Mouse (Mus musculus) ovary, postnatal 14 days (tissue): ENCODE results near the gene Dhtkd1.
A peak's percentile ranks its signal among the peaks of the same experiment; 100 is the strongest.

ENCODE experiments used
- DNase-seq: peaks from one replicate; pipeline ENCODE4 v3.0.0; 2022; ENCODE audit warnings: low spot score

Gene Dhtkd1

DNA sequence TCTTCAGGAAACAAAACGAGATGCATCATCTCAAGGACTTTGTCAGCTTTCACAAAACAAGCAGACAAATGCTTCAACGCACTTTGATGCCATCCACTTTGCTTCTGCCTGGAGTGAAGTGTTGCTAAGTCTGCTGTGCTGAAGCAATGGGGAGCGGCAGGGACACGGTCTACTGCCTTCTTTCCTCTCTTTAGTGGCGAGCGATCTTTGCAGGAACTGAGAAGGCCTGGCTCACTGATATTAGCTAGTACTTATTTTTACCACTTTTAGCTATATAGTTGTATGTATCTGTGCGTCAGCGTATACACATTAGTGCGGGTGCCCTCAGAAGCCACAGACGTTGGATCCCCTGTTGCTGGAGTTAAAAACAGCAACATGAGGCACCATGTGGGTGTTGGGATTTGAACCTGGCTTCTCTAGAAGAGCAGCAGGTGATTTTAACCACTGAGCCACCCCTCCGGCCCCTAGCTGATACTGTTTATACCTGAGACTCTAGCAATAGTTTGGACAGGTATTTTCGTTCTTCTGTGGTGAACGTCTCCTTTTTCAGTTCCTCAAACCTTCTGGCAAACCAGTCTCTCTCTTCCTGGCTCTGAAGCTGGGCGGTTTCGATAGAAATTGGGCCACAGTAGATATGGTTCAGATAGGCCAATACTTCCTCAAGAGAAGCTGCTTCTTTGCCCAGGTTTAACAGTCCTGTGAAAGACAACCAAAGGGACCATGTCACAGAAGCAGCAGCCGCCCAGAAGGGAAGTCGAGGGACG, 12.1 kb downstream of the Dhtkd1 start:
- no peak for DNase-seq

DNA sequence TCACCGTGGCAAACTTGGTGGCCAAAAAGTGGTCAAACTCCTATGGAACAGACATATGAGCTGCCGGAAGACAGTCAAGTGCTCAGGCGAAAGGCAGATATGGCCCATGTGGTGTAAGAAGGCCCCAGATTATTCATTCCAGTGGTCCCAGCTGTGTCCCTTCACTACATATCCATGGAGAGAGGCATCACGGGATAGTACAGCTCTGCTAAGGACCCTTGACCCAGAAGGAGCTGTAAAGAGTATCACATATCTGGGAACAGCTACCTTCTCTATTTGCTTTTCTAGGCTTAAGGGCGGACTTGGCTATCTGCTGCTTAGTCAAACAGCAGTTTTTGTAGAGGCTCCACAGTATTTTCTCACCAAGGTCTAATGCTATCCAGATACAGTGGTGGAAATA, 12.8 kb downstream of the Dhtkd1 start:
- DNase-seq: no peak

DNA sequence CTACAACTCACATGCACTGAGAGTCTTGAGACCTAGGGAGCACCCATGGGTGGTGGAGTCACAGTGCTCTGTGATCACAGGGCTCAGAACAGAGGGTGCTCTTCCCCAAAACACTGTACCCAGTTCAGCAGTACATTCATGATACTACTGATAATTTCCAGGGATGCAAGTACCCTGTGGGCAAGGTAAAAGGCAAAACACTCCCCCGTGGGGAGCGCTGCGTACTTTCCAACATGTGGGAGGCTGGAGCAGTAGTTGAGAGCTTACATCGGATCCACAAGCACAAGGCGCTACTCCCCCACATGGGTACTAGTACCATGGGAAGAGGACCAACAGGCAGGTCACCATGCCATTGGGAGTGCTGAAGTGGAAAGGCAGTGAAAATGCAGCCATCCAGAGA, 15.1 kb downstream of the Dhtkd1 start:
- no peak for DNase-seq

DNA sequence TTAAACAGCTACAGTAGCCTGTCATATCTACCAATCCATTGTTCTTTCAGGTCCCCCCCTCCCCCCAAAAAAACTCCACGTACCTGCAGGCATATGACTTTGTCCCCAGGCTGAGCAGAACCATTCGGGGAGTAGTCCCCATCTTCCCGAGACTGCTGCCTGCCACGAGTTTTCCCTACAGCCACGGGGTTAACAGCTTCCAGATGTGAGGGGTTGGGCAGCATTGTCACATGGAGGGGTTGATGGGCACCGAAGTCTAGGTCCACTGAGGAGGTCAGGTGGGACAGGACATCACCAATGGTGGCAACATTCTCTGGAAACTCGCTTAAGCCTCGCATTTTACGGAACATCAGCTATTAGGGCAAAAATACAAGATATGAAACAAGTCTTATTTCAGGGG, 18.8 kb downstream of the Dhtkd1 start:
- DNase-seq: no peak

DNA sequence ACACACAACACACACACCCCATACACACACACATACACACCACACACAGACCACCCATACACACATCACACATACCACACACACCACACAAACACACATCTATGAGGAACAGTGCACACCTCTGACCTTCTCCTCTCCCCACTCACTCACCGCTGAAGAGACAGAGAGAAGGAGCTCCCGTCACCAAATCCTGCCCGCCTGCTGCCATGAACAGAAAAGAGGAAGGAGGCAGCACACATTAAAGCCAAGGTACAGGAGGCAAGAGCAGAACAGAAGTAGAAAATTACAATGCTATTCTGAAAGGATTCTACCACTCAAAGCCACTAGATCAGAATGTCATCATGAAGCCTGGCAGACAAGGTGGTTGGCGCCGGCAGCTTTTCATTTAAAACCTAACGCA, 19.8 kb downstream of the Dhtkd1 start:
- DNase-seq: no peak

DNA sequence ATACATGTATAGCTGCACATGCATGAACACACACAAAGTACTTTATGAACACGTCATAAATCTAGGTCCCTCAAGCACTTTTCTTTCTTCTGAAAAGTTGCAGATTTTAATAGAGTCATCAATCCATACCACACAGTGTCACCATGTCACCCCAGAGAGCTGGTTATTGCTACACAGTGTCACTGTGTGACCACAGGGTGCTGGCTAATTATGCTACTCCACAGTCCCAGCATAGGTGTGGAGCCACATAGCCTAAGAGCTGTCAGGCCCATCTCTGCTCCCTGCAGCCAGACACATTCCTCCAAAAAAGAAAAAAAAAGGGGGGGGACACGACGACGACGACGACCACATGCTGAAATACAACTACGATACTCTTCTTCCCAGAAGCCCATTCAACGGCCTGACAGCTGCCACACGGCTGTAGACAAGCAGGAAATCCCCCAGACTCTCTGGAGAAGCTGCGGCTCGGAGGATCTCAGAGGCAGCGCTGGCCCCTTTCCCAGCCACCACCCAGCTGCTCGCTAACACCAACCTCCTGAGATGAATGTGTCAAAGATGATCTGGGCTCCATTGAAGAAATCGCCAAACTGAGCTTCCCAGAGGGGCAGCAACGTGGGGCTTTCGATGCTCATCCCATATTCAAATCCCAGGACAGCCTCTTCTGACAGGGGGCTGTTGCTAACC, 31.2 kb downstream of the Dhtkd1 start:
- no peak for DNase-seq

DNA sequence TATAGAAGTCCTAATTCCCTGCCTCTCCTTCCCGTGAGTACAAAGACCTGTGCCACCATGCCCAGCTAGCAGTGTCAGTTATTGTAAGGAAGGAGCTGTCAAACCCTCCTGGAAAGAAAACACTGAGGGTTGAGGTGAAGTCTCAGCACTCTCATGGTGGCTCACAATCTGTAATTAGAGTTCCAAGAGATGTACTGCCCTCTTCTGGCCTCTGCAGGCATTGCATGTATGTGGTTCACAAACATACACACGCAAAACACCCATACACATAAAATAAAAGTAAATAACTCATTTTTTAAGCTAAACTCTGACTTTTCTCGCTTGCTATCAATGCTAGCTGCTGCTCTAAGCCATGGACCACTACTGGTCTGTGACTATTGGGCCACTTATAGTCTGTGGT, 36.0 kb downstream of the Dhtkd1 start:
- no peak for DNase-seq

DNA sequence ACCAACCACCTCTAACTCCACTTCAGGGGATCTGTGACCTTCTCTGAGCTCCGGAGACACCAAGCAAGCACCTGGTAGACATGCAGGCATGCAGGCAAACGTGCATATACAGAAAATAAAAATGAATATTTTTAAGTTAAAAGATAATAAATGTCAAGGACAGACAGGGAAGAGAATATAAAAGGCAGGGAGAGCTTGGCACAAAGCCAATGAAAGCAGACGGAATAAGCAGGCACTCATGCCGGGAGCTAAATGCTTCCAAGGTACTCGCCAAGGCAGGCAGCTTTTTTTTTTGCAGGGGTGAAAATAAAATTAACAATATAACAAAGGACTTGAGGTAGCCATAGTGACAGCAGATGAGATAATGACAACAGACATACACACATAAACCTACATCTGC, 36.5 kb downstream of the Dhtkd1 start:
- no peak for DNase-seq

DNA sequence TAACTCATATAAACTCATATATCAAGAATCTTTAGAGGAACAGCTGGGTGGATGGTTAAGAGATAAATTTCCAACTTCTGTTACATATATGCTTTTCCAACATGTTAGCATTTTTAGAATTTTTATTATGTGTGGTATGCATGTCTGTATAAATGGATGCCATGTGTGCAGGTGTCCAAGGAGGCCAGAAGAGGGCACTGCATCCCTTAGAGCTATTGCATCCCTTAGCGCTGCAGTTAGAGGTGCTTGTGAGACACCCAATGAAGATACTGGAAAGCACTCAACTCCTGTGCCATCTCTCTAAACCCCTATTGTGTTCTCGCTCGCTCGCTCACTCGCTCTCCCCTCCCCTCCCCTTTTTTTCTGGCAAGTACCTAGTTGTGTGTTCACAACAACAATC, 42.4 kb downstream of the Dhtkd1 start:
- DNase-seq: no peak

DNA sequence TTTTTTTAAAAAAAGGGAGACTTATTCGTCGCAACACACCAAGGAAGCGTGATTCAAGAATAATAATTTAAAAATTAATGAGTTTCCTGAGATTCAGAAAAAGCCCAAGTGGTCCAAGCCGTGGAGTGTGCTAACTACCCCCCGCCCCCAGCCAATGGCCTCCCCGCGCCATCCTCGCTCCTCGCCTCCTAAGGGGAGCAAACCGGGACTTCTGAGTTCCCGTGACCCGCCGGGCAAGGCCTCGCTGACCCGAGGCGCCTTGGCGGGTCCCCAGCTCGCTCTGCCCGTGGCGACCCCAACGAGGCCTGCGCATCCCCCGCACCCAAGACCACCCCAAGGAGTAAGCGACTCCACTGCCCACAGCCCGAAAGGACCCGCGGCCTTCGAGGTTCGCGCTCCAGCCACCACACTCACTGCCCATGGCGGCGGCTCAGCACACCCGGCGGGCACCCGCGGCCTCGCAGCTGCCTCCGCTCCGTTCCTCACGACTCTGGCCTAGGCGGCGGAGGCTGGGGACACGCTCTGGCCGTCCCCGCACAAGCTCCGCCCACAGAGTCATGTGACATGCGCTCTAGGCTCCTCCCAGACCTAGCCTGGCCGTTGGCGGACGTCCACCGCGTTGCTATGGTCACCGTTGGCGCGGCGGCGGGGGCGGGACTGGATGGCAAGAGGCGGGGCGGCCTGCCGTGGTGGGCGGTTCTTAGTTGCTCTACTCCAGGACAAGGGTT, 47.6 kb downstream of the Dhtkd1 start, which contains the start of gene Sec61a2:
Sec61a2 (minus strand) TSS at position 590 of the 728 bp plus-strand sequence.
- DNase-seq: peak; percentile 100

DNA sequence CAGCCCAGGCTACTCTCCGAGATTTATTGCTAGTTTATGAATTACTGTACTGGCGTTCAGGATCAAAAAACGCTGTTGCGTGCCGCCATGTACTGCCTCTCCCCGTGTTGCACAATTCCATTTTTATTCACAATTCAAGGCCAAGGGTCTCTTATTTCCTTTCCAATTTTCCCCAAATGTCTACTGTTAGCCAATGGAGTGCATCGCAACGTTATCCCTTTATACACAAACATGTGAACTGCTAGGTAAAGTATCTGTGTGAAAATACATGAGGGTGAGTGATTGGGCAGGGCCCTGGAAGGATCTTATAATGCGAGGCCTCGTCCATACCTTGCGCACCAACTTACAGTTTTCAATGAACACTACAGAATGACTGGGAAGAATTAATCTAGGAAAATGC, 48.3 kb downstream of the Dhtkd1 start:
- no peak for DNase-seq

DNA sequence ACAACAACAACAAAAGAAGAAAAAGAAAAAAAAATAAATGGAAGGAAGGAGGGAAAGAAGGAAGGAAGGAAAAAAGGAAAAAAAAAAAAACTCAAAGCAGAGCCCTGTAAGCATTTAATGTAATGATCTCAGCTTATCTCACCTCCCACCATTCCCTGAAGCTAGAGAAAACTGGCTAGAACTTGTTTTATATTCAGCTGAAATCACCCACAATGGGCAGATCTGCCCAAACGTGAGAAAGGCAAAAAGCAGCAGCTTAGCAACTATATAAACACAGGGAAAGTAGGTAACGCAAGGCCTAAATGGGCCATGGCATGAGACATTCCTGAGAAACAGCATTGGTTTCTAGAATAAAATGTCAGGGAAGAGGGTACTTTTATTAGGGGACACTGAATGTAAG, 53.2 kb downstream of the Dhtkd1 start:
- no peak for DNase-seq

DNA sequence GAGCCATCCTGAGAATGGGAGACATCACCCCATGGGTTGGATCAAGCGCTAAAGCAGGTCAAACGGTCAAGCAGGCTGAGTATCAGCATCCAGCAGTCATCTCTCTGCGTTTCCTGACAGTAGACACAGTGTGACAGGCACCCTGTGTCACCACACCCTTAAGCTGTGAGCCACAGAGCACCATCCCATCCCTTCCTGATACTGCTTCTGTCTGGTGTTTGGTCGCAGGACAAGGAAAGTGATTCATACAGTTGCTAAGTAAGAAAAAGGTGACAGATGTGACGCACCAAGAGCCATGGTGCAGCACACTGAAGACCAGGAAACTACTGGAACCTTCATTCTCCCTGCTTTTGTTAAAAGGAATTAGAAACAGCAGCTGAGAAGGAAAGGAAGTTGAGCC, 53.7 kb downstream of the Dhtkd1 start:
- DNase-seq: no peak

DNA sequence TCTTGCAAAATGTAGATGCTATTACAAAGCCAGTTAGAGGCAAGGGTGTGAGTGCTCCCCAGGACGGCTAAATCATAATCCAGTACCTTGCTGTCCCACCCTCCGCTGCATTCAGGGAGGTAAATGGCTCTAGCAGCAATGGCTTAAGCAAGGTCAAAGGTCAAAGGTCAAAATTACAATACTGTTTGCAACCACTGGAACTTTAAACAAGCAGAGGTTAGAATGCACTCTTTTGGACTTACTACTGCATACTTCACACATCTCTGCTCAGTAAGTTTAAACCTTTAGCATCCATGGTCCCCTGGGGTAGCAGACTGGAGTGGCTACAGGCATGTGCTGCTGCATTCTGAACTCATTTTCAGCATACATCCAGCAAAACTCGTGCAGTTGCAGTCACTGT, 65.1 kb downstream of the Dhtkd1 start:
- DNase-seq: no peak

DNA sequence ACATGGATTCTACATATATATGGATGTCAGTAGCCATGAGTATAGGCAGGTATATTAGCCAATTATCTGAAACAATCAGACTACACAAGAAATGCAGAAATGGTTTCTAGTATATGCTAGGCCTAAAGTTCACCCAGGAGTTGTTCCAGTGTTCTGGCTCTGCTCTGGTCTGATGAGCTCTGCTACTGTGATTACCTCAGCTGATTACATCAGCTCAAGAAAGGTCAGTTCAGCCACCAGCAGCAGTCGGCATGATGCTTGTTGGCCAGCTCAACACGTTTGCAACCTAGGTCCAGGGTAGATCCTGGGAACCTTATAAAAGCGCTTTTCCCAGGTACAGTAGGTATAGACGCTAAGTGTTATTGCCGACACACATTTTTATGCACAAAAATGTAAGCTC, 72.8 kb downstream of the Dhtkd1 start:
- DNase-seq: no peak

DNA sequence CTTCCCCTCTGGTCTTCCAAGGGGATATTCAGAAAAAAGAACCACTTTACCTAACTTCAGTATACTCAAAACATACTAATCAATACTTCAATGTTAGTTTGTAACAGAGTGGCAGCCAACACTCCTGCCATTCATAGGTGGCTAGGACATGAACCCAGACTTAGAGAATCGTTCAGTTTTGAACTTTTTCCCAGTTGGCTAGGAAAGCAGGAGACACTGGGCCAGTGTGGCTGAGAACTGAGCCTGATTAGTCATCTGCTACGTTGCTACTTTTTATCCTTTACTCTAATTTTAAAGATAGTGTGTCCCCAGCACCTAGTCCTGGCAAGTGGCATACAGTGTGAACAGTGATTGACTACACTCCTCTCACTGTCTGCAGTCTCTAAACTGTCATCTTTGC, 74.9 kb downstream of the Dhtkd1 start:
- no peak for DNase-seq

DNA sequence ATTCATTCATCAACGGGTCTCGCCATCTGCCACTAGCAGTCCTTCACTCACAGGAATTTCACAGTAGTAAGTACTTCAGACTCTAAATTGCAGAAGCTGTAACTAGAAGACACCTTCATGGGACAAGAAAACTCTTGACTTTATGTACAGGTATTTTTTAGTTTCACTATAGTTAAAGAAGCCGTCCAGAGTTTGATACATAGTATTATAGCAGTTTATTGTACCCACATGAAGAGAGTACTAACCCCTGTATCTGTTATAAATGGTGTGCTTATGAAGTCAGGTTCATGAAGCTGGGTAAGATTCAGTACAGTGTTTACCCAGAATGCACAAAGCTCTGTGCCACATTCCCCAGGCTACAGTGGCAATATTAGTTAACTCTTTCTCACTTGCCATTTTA, 79.8 kb downstream of the Dhtkd1 start, which contains the start of gene Gm13199:
Gm13199 (minus strand) TSS at position 101 of the 400 bp plus-strand sequence.
- no peak for DNase-seq

DNA sequence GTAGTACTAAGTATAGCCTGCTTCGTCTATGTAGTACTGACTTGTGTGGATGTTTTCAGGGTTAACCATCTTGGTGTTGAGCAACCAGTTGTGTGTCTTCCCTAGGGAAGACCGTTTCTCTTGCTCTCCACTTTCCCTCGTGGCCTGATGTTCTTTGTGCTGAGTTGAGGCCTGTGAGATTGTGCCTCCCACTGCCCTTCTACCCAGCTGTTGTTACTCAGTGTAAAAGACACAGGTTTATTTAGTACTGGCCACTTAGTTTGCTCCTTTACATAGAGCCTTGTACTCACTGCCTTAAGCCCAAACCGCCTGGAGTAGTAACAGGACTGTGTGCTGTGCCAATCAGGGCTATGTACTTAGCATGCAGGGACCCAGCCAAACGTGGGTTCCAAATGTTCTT, 90.7 kb downstream of the Dhtkd1 start:
- no peak for DNase-seq

DNA sequence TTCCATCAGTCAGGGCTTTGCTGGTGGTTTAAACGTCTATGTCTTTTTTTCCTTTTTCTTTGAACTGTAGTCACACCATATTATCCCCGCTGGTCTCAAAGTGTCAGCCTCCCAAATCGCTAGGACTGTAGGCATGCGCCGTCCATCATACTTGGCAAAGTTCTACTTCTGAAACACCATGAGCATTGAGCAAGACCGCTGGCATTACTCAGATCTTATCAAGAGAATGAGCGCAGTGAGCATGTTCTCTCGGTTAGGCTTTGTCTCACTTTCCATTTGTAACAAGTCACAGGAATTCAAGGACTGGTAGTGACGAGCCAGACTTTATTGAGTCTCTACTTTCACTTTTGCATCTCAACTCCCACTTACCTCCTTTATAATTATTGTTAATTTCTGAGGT, 91.5 kb downstream of the Dhtkd1 start:
- no peak for DNase-seq
